Mouse (Mus musculus): Measurements from ENCODE around the gene C530008M17Rik.

GRCm38 (mm10) chr5:76773492-76774158, 117.3 kb downstream of the C530008M17Rik start:
- TF ChIP-seq CTCF (IDR thresholded peaks at IDR 0.05; ENCODE audit: insufficient read depth, low read length): no peak
- TF ChIP-seq POLR2A (IDR thresholded peaks at IDR 0.05; ENCODE audit: borderline replicate concordance, extremely low read depth, low read depth, low read length): no peak

Data from lung, adult 2 months (tissue).